24 mouse cellular contexts compared by ENCODE assay signal in genomic region chr16:90427838-90428630, GRCm38 (mm10). TPM values are rescaled to one million over a fixed set of nuclear protein-coding genes. Genes with fewer than 3 reads are reported as not detected.
DNase-seq lines count a peak whose midpoint lies in the region; ATAC-seq and TF ChIP-seq lines count a peak whose summit lies in the region.
"Had no signal": no experiment of that assay in that cellular context is flagged by ENCODE, and none has a peak within 500 bp of the region (broad histone marks: within the 10 kb centered on the region; RNA-seq: fewer than 3 reads in every experiment).

No protein-coding gene starts in this region.

- H3K36me3 ChIP-seq in midbrain, postnatal 0 days (ENCODE audit: insufficient read depth, low read length), result peaks cover 6% of the 10 kb centered on the region
- H3K36me3 ChIP-seq in midbrain, embryonic 16.5 days (ENCODE audit: control insufficient read depth, insufficient read depth, low read length), result peaks cover 11% of the 10 kb centered on the region

- no peak overlapping the region for H3K4me3 ChIP-seq in midbrain, postnatal 0 days (ENCODE audit: low read depth, low read length)
- H3K4me3 ChIP-seq in midbrain, embryonic 16.5 days (ENCODE audit: low read depth, low read length), result no peak overlapping the region
- H3K4me3 ChIP-seq: embryonic facial prominence, embryonic 10.5 days; embryonic facial prominence, embryonic 12.5 days; forebrain, embryonic 13.5 days; forebrain, embryonic 15.5 days had no signal

- no peak overlapping the region for H3K9ac ChIP-seq in midbrain, postnatal 0 days (replicated peaks; ENCODE audit: low read length, poor library complexity, severe bottlenecking)
- H3K9ac ChIP-seq in midbrain, embryonic 16.5 days (ENCODE audit: low read depth, low read length), result no peak overlapping the region
- H3K9ac ChIP-seq: embryonic facial prominence, embryonic 12.5 days; forebrain, embryonic 13.5 days; forebrain, embryonic 15.5 days; forebrain, postnatal 0 days had no signal

- peaks cover 2% of the 10 kb centered on the region; the same call in 1 of the 2 replicates for H3K4me1 ChIP-seq in midbrain, postnatal 0 days (ENCODE audit: insufficient read depth, low read length)
- H3K4me1 ChIP-seq in midbrain, embryonic 16.5 days (ENCODE audit: control insufficient read depth, insufficient read depth, low read length), result peaks cover 8% of the 10 kb centered on the region; the same call in 1 of the 2 replicates

- no peak overlapping the region for H3K4me2 ChIP-seq in midbrain, postnatal 0 days (ENCODE audit: low read depth, low read length, poor library complexity, severe bottlenecking)
- H3K4me2 ChIP-seq in midbrain, embryonic 16.5 days (ENCODE audit: low read length), result no peak overlapping the region
- H3K4me2 ChIP-seq: embryonic facial prominence, embryonic 12.5 days; forebrain, embryonic 13.5 days; forebrain, embryonic 15.5 days had no signal

- DNase-seq in heart, adult 11 months, result peak; percentile 79
- no peak for DNase-seq in heart, adult 18-20 months
- DNase-seq in midbrain, postnatal 0 days (ENCODE audit: low spot score), result no peak
- DNase-seq in induced T-regulatory cell, adult 2 months (ENCODE audit: low read depth), result peak; percentile 4
- no peak for DNase-seq in kidney, postnatal 4 days
- DNase-seq: adrenal gland, adult 8-10 months; adrenal gland, postnatal 14 days; adrenal gland, postnatal 36 days; B cell, adult 2 months; cerebellum, adult 11-12 months; cerebellum, adult 2 months; cerebellum, adult 9-10 months; cerebellum, postnatal 10 days; cerebellum, postnatal 25 days; forebrain, postnatal 0 days had no signal

- ATAC-seq in midbrain, postnatal 0 days (ENCODE audit: low FRiP score), result no peak
- no peak for ATAC-seq in midbrain, embryonic 16.5 days
- ATAC-seq: CD4-positive, CD25-positive, alpha-beta regulatory T cell, adult 4 months; forebrain, embryonic 13.5 days; forebrain, embryonic 15.5 days; forebrain, postnatal 0 days; Patski had no signal

- WGBS in midbrain, postnatal 0 days, result 97% methylated on average over 8 of the region's 8 CpGs
- WGBS in midbrain, embryonic 16.5 days, result 96% methylated on average over 8 of the region's 8 CpGs

- H3K27me3 ChIP-seq in midbrain, postnatal 0 days (ENCODE audit: insufficient read depth, low read length), result no peaks in the 10 kb centered on the region
- no peaks in the 10 kb centered on the region for H3K27me3 ChIP-seq in midbrain, embryonic 16.5 days (ENCODE audit: control insufficient read depth, insufficient read depth, low read depth, low read length)
- H3K27me3 ChIP-seq: embryonic facial prominence, embryonic 12.5 days; forebrain, embryonic 13.5 days; forebrain, embryonic 15.5 days; Patski had no signal

- H3K9me3 ChIP-seq in midbrain, postnatal 0 days (ENCODE audit: low read length), result no peaks in the 10 kb centered on the region
- H3K9me3 ChIP-seq in midbrain, embryonic 16.5 days (replicated peaks; ENCODE audit: control insufficient read depth, low read length, poor library complexity, severe bottlenecking), result peaks cover 3% of the 10 kb centered on the region; the same call in 1 of the 2 replicates
- H3K9me3 ChIP-seq: forebrain, embryonic 15.5 days had no signal

- no peak overlapping the region for H3K27ac ChIP-seq in midbrain, postnatal 0 days (ENCODE audit: low read depth, low read length)
- no peak overlapping the region for H3K27ac ChIP-seq in midbrain, embryonic 16.5 days (ENCODE audit: low read length)
- H3K27ac ChIP-seq: embryonic facial prominence, embryonic 12.5 days; forebrain, embryonic 13.5 days; forebrain, embryonic 15.5 days had no signal

- 0 out of 2 replicates have a peak, but pooled peaks have one; percentile 2 for TF ChIP-seq CTCF in midbrain, postnatal 0 days (IDR thresholded peaks at IDR 0.05)

RNA-seq across cellular contexts. Expression of gene Hunk, which starts 42.2 kb away (rescaled TPM):
- under 1 TPM; 0.36 to 0.40 TPM for total RNA-seq in heart, adult 18-20 months (2021)
- 12.8 and 14.4 TPM in 2 replicates for total RNA-seq in midbrain, postnatal 0 days (2014; rRNA removed)
- 3.2 and 3.9 TPM in 2 replicates for polyA plus RNA-seq in midbrain, postnatal 0 days (2015; fragmentation: Nextera tagmentation; extraction: Ambion mirVana)
- polyA plus RNA-seq in midbrain, embryonic 16.5 days (2015; fragmentation: Nextera tagmentation; extraction: Ambion mirVana), result 6.2 and 7.1 TPM in 2 replicates
- total RNA-seq: CH12.LX, MEL had no signal
- polyA plus RNA-seq: CD4-positive, CD25-positive, alpha-beta regulatory T cell, adult 4 months had no signal

Comparison
In these comparisons a context has a peak if more than half of its experiments do, and no peak if none do; other contexts are left out.
1. DNase-seq: peak in heart, adult 11 months (single experiment) and induced T-regulatory cell, adult 2 months (single experiment); none in heart, adult 18-20 months (0 of 2), midbrain, postnatal 0 days (single experiment) and kidney, postnatal 4 days (0 of 2).